Mouse (Mus musculus): ENCODE measurements around the gene Cdkn2b. TPM values are rescaled to one million over a fixed set of nuclear protein-coding genes. Genes with fewer than 3 reads are reported as not detected.

Cdkn2b gene
- polyA plus RNA-seq, 1 experiment from 2014 or later: 10.1 TPM

- H3K27ac ChIP-seq: no peak overlapping the region
- H3K4me1 ChIP-seq: peaks cover 9% of the 10 kb centered on the region; the same call in 1 of the 2 replicates
- no peak overlapping the region for H3K9ac ChIP-seq
- 4% methylated on average over 25 of the region's 25 CpGs for WGBS
- ATAC-seq (ENCODE audit: insufficient read depth, low FRiP score, low read depth): no peak
- no peak overlapping the region for H3K4me3 ChIP-seq (replicated peaks)
- no peaks in the 10 kb centered on the region for H3K36me3 ChIP-seq
- H3K9me3 ChIP-seq: no peaks in the 10 kb centered on the region
- H3K4me2 ChIP-seq: no peak overlapping the region
- H3K27me3 ChIP-seq (replicated peaks): peaks cover 81% of the 10 kb centered on the region
Observed at GRCm38 (mm10) chr4:89306798-89307365, 4.0 kb downstream of the Cdkn2b start.

GRCm38 (mm10) chr4:89305691-89306090 lies 5.1 kb downstream of the Cdkn2b start:
- no peak overlapping the region for H3K27ac ChIP-seq
- no peaks in the 10 kb centered on the region for H3K36me3 ChIP-seq
- 5% methylated on average over 3 of the region's 3 CpGs for WGBS
- H3K4me1 ChIP-seq: peaks cover 8% of the 10 kb centered on the region; the same call in 1 of the 2 replicates
- no peaks in the 10 kb centered on the region for H3K9me3 ChIP-seq
- no peak for ATAC-seq (ENCODE audit: insufficient read depth, low FRiP score, low read depth)
- H3K4me2 ChIP-seq: no peak overlapping the region
- peaks cover 82% of the 10 kb centered on the region for H3K27me3 ChIP-seq (replicated peaks)
- no peak overlapping the region for H3K9ac ChIP-seq
- no peak overlapping the region for H3K4me3 ChIP-seq (replicated peaks)

- Histone ChIP-seq H3K9me3 (no peaks in the 10 kb centered on the region), H3K4me1 (no peaks in the 10 kb centered on the region), H3K9ac (no peak overlapping the region), H3K4me3 (replicated peaks) (no peak overlapping the region), H3K4me2 (no peak overlapping the region), H3K27me3 (replicated peaks) (peaks cover 82% of the 10 kb centered on the region), H3K36me3 (no peaks in the 10 kb centered on the region), H3K27ac (no peak overlapping the region)
- WGBS: 3% methylated on average over 14 of the region's 14 CpGs
- ATAC-seq (ENCODE audit: insufficient read depth, low FRiP score, low read depth): peak; percentile 27; the same call in 1 of the 2 replicates
Observed at GRCm38 (mm10) chr4:89303281-89303995, 7.4 kb downstream of the Cdkn2b start.

- Histone ChIP-seq H3K9ac (no peak overlapping the region), H3K4me1 (no peaks in the 10 kb centered on the region), H3K9me3 (no peaks in the 10 kb centered on the region), H3K27ac (no peak overlapping the region), H3K4me2 (no peak overlapping the region), H3K27me3 (replicated peaks) (peaks cover 75% of the 10 kb centered on the region), H3K4me3 (replicated peaks) (no peak overlapping the region), H3K36me3 (no peaks in the 10 kb centered on the region)
- ATAC-seq (ENCODE audit: insufficient read depth, low FRiP score, low read depth): no peak
- WGBS: 6% methylated on average over 1 of the region's 1 CpGs
Observed at GRCm38 (mm10) chr4:89302129-89302528, 8.7 kb downstream of the Cdkn2b start.

- Histone ChIP-seq H3K9ac (no peak overlapping the region), H3K4me2 (no peak overlapping the region), H3K9me3 (no peaks in the 10 kb centered on the region), H3K36me3 (no peaks in the 10 kb centered on the region), H3K27me3 (replicated peaks) (peaks cover 76% of the 10 kb centered on the region), H3K27ac (no peak overlapping the region), H3K4me1 (peaks cover 6% of the 10 kb centered on the region), H3K4me3 (replicated peaks) (no peak overlapping the region)
- ATAC-seq (ENCODE audit: insufficient read depth, low FRiP score, low read depth): no peak
- WGBS: 6% methylated on average over 2 of the region's 2 CpGs
Observed at GRCm38 (mm10) chr4:89299721-89300120, 11.1 kb downstream of the Cdkn2b start.

GRCm38 (mm10) chr4:89295441-89296220 lies 15.2 kb downstream of the Cdkn2b start:
- Histone ChIP-seq H3K36me3 (no peaks in the 10 kb centered on the region), H3K4me3 (replicated peaks) (peak overlapping the region; percentile 64), H3K4me2 (peak overlapping the region; percentile 97), H3K4me1 (peaks cover 13% of the 10 kb centered on the region), H3K27me3 (replicated peaks) (peaks cover 74% of the 10 kb centered on the region), H3K9me3 (no peaks in the 10 kb centered on the region), H3K27ac (no peak overlapping the region), H3K9ac (no peak overlapping the region; the same call in 1 of the 2 replicates)
- WGBS: 4% methylated on average over 31 of the region's 31 CpGs
- ATAC-seq (ENCODE audit: insufficient read depth, low FRiP score, low read depth): no peak

- Histone ChIP-seq H3K27me3 (replicated peaks) (peaks cover 75% of the 10 kb centered on the region), H3K36me3 (no peaks in the 10 kb centered on the region), H3K4me3 (replicated peaks) (peak within 1 kb of the TSS; percentile 64), H3K9me3 (no peaks in the 10 kb centered on the region), H3K27ac (no peak within 1 kb of the TSS), H3K9ac (peak within 1 kb of the TSS; percentile 29; the same call in 1 of the 2 replicates), H3K4me1 (peaks cover 13% of the 10 kb centered on the region), H3K4me2 (peak within 1 kb of the TSS; percentile 97)
- peak; percentile 79 for ATAC-seq (ENCODE audit: insufficient read depth, low FRiP score, low read depth)
- under 1% methylated on average over 115 of the region's 117 CpGs for WGBS
Observed at GRCm38 (mm10) chr4:89294486-89295440, 16.1 kb downstream of the Cdkn2b start, which contains the start of gene Cdkn2a. Gene Cdkn2a (minus strand): TSS chr4:89294653.

GRCm38 (mm10) chr4:89294091-89294485 lies 16.8 kb downstream of the Cdkn2b start:
- Histone ChIP-seq H3K4me2 (peak overlapping the region; percentile 97), H3K4me1 (peaks cover 13% of the 10 kb centered on the region), H3K27ac (no peak overlapping the region), H3K9ac (0 out of 2 replicates have a peak overlapping the region, but pooled peaks have one; percentile 29), H3K9me3 (no peaks in the 10 kb centered on the region), H3K36me3 (no peaks in the 10 kb centered on the region), H3K27me3 (replicated peaks) (peaks cover 75% of the 10 kb centered on the region), H3K4me3 (replicated peaks) (peak overlapping the region; percentile 64)
- 1% methylated on average over 25 of the region's 26 CpGs for WGBS
- 0 out of 2 replicates have a peak, but pooled peaks have one; percentile 16 for ATAC-seq (ENCODE audit: insufficient read depth, low FRiP score, low read depth)

- Histone ChIP-seq H3K27ac (no peak overlapping the region), H3K9ac (no peak overlapping the region), H3K9me3 (no peaks in the 10 kb centered on the region), H3K27me3 (replicated peaks) (peaks cover 80% of the 10 kb centered on the region), H3K36me3 (no peaks in the 10 kb centered on the region), H3K4me2 (no peak overlapping the region), H3K4me3 (replicated peaks) (no peak overlapping the region), H3K4me1 (peaks cover 13% of the 10 kb centered on the region)
- no peak for ATAC-seq (ENCODE audit: insufficient read depth, low FRiP score, low read depth)
- 18% methylated on average over 7 of the region's 7 CpGs for WGBS
Observed at GRCm38 (mm10) chr4:89293516-89293915, 17.3 kb downstream of the Cdkn2b start.

- H3K9me3 ChIP-seq: no peaks in the 10 kb centered on the region
- no peaks in the 10 kb centered on the region for H3K36me3 ChIP-seq
- WGBS: 4% methylated on average over 4 of the region's 4 CpGs
- H3K9ac ChIP-seq: no peak overlapping the region
- H3K27me3 ChIP-seq (replicated peaks): peaks cover 68% of the 10 kb centered on the region
- H3K4me1 ChIP-seq: peaks cover 1% of the 10 kb centered on the region
- no peak for ATAC-seq (ENCODE audit: insufficient read depth, low FRiP score, low read depth)
- no peak overlapping the region for H3K4me2 ChIP-seq
- no peak overlapping the region for H3K4me3 ChIP-seq (replicated peaks)
- H3K27ac ChIP-seq: no peak overlapping the region
Observed at GRCm38 (mm10) chr4:89289028-89289427, 21.8 kb downstream of the Cdkn2b start.

GRCm38 (mm10) chr4:89286566-89286965 lies 24.3 kb downstream of the Cdkn2b start:
- peaks cover 3% of the 10 kb centered on the region; the same call in 1 of the 2 replicates for H3K4me1 ChIP-seq
- H3K27me3 ChIP-seq (replicated peaks): peaks cover 70% of the 10 kb centered on the region
- H3K9ac ChIP-seq: no peak overlapping the region
- WGBS: 3% methylated on average over 1 of the region's 1 CpGs
- no peak overlapping the region for H3K4me2 ChIP-seq
- no peaks in the 10 kb centered on the region for H3K36me3 ChIP-seq
- no peaks in the 10 kb centered on the region for H3K9me3 ChIP-seq
- ATAC-seq (ENCODE audit: insufficient read depth, low FRiP score, low read depth): no peak
- no peak overlapping the region for H3K4me3 ChIP-seq (replicated peaks)
- H3K27ac ChIP-seq: no peak overlapping the region

All from stomach, embryonic 15.5 days (tissue).